Mouse (Mus musculus): ENCODE data around the gene Mb.

GRCm38 (mm10) chr15:77066233-77066632 lies 15.8 kb upstream of the Mb start:
- TF ChIP-seq CTCF (IDR thresholded peaks at IDR 0.05; ENCODE audit: insufficient read depth, low read depth, low read length) (no peak), POLR2A (IDR thresholded peaks at IDR 0.05; ENCODE audit: insufficient read depth, low read depth, low read length) (no peak)

All from olfactory bulb, adult 2 months (tissue).